Mouse (Mus musculus): ENCODE data around the gene Rbm15.

DNA sequence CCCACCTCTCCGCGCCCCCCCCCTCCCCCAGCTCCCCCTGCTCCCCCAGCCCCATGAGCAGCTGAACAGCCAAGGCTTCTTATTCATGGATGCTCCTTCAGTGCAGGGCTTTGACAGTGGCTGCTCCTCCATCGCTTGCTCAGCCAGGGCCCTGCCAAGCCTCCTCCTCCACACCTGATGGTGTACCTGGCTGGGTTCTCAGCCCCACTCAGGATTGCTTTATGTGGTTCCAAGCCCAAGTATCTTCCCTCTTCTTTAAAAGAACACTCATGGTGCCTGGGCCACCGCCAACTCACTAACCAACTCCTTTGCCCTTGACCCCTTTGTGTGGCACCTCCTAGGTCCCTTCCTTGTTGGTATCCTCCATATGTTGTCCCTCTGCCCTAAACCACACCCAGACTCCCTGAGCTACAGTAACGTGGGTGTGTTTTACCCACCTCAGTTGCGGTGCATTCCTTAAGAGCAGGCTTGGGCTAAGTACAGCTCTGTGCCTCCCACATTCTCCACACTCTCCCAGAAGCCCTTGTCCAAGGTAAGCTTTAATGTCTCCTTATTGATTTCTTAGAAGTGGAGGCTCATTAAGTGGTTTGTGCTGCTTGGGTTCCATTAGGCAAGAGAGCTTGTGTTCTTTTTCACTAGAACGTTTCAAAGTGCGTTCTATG lies 34.6 kb upstream of the Rbm15 start:
- TF ChIP-seq CTCF (IDR thresholded peaks at IDR 0.05; ENCODE audit: extremely low read depth, insufficient read depth, insufficient read length, insufficient replicate concordance) (no peak), POLR2A (IDR thresholded peaks at IDR 0.05; ENCODE audit: low read depth, low read length) (no peak)
